Mouse (Mus musculus): Measurements from ENCODE around the gene Igsf8.

DNA sequence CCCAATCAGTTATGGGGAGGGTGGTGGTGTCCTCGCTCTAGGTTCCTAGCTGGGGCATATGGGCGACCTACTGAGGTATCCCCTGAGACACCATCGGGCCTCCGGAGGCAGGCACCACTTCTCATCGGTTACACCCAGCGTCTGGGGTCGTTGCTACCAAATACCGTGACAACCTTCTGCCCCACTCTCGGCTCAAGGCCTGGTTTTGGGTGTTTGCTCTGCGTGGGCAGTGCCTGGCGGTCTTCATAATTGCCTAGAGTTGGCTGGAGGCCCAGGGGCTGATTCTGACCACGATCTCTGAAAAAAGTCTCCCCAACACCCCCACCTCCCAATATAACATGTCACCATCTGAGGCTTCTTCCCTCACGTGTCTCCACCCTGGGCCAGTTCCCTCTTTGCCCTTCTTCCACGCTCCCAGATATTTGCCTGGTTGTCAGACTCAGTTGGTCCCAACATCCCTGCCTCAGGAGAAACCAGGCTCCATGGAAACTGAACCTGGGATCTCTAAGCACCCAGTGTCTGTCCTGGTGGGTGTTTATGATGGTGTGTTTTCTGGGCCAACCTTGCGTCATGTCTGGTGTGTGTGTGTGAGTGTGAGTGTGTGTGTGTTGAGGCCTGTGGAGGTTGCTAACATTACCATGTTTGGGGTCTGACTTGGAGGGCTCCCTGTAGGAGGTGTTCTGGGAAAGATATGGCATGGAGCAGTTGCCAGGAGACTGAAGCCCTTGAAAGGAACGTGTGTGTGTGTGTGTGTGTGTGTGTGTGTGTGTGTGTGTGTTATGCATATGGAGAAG, 51.5 kb downstream of the Igsf8 start:
- TF ChIP-seq CTCF (IDR thresholded peaks at IDR 0.05; ENCODE audit: low read depth, low read length): no peak
- TF ChIP-seq POLR2AphosphoS5 (IDR thresholded peaks at IDR 0.05; ENCODE audit: insufficient replicate concordance, low read depth, low read length): no peak
- TF ChIP-seq GATA1 (IDR thresholded peaks at IDR 0.05; ENCODE audit: borderline replicate concordance, low read length): no peak

Data from G1E (cell line).